Comparison of ENCODE assay signal across 12 mouse cellular contexts in the genomic region with DNA sequence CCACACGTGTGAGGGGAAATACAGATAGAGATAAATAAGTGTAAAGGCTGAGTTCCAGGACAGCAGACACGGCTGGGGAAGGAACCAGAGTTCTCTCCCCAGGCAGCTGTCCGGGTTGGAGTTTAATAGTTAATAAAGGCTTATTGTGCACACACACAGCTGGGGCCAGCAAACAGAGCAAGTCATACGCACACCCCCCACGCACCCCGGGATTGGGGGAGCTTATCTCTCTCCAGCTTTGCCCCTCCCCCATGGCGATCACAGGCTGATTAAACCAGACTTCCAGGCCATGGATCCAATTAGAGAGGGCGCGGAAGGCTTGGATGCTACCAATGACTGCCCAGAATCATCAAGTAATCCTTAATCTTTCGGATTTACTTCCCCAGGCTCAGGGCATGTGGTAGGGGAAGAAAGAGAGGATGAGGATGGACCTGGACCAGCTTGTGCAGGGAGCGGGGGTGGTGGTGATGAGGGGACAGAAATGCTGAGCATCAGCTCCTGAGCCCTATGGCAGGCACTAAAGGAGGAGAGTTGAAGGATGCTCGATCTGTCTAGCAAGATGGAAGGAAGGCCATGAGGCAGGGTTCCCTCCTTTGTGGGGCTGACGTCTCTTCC.
DNase-seq lines count a peak whose midpoint lies in the region; ATAC-seq and TF ChIP-seq lines count a peak whose summit lies in the region.
"Had no signal": no experiment of that assay in that cellular context is flagged by ENCODE, and none has a peak within 500 bp of the region (broad histone marks: within the 10 kb centered on the region; RNA-seq: fewer than 3 reads in every experiment).

No protein-coding gene starts in this region.

- no peaks in the 10 kb centered on the region for H3K36me3 ChIP-seq in neural tube, embryonic 12.5 days
- H3K36me3 ChIP-seq in neural tube, embryonic 15.5 days, result no peaks in the 10 kb centered on the region
- H3K36me3 ChIP-seq in stomach, embryonic 15.5 days, result no peaks in the 10 kb centered on the region
- H3K36me3 ChIP-seq in kidney, adult 2 months (ENCODE audit: control insufficient read depth, insufficient read depth, low read length), result no peaks in the 10 kb centered on the region
- H3K36me3 ChIP-seq: embryonic facial prominence, embryonic 13.5 days; limb, embryonic 13.5 days had no signal

- H3K27ac ChIP-seq in neural tube, embryonic 12.5 days, result peak overlapping the region; percentile 10; the same call in 1 of the 2 replicates
- no peak overlapping the region for H3K27ac ChIP-seq in neural tube, embryonic 15.5 days (replicated peaks)
- no peak overlapping the region for H3K27ac ChIP-seq in stomach, embryonic 15.5 days
- no peak overlapping the region for H3K27ac ChIP-seq in kidney, adult 2 months (ENCODE audit: insufficient read depth, low read depth, low read length)
- H3K27ac ChIP-seq: embryonic facial prominence, embryonic 13.5 days; limb, embryonic 13.5 days had no signal

- H3K4me3 ChIP-seq in neural tube, embryonic 12.5 days, result no peak overlapping the region
- H3K4me3 ChIP-seq in neural tube, embryonic 15.5 days (replicated peaks), result no peak overlapping the region
- no peak overlapping the region for H3K4me3 ChIP-seq in stomach, embryonic 15.5 days (replicated peaks)
- no peak overlapping the region for H3K4me3 ChIP-seq in kidney, adult 2 months (ENCODE audit: insufficient read depth, low read depth, low read length)
- H3K4me3 ChIP-seq: embryonic facial prominence, embryonic 13.5 days; limb, embryonic 13.5 days; myocyte had no signal

- no peak overlapping the region for H3K4me2 ChIP-seq in neural tube, embryonic 12.5 days (replicated peaks)
- no peak overlapping the region for H3K4me2 ChIP-seq in neural tube, embryonic 15.5 days
- H3K4me2 ChIP-seq in stomach, embryonic 15.5 days, result 0 out of 2 replicates have a peak overlapping the region, but pooled peaks have one; percentile 13
- H3K4me2 ChIP-seq: embryonic facial prominence, embryonic 13.5 days; limb, embryonic 13.5 days had no signal

- H3K9me3 ChIP-seq in neural tube, embryonic 12.5 days, result no peaks in the 10 kb centered on the region
- H3K9me3 ChIP-seq in neural tube, embryonic 15.5 days (replicated peaks), result no peaks in the 10 kb centered on the region
- H3K9me3 ChIP-seq in stomach, embryonic 15.5 days, result no peaks in the 10 kb centered on the region
- H3K9me3 ChIP-seq: embryonic facial prominence, embryonic 13.5 days; limb, embryonic 13.5 days had no signal

- no peaks in the 10 kb centered on the region for H3K27me3 ChIP-seq in neural tube, embryonic 12.5 days (replicated peaks)
- H3K27me3 ChIP-seq in neural tube, embryonic 15.5 days (replicated peaks), result no peaks in the 10 kb centered on the region
- no peaks in the 10 kb centered on the region for H3K27me3 ChIP-seq in stomach, embryonic 15.5 days (replicated peaks)
- H3K27me3 ChIP-seq in kidney, adult 2 months (replicated peaks; ENCODE audit: control insufficient read depth, insufficient read depth, low read length), result no peaks in the 10 kb centered on the region

- no peak overlapping the region for H3K9ac ChIP-seq in neural tube, embryonic 12.5 days
- H3K9ac ChIP-seq in neural tube, embryonic 15.5 days (replicated peaks), result no peak overlapping the region
- no peak overlapping the region for H3K9ac ChIP-seq in stomach, embryonic 15.5 days
- H3K9ac ChIP-seq: embryonic facial prominence, embryonic 13.5 days; limb, embryonic 13.5 days had no signal

- H3K4me1 ChIP-seq in neural tube, embryonic 12.5 days, result peaks cover 27% of the 10 kb centered on the region; the same call in 1 of the 2 replicates
- H3K4me1 ChIP-seq in neural tube, embryonic 15.5 days, result peaks cover 50% of the 10 kb centered on the region
- H3K4me1 ChIP-seq in stomach, embryonic 15.5 days, result peaks cover 8% of the 10 kb centered on the region; the same call in 1 of the 2 replicates
- H3K4me1 ChIP-seq in kidney, adult 2 months (ENCODE audit: control insufficient read depth, insufficient read depth, low read length), result no peaks in the 10 kb centered on the region

- no peak for TF ChIP-seq POLR2A in kidney, adult 2 months (IDR thresholded peaks at IDR 0.05; ENCODE audit: low read depth, low read length)

- 0 out of 2 replicates have a peak, but pooled peaks have one; percentile 44 for ATAC-seq in neural tube, embryonic 12.5 days (ENCODE audit: low FRiP score, low read depth)
- no peak for ATAC-seq in neural tube, embryonic 15.5 days (ENCODE audit: low FRiP score)
- ATAC-seq in stomach, embryonic 15.5 days (ENCODE audit: insufficient read depth, low FRiP score, low read depth), result peak; percentile 50; the same call in 1 of the 2 replicates
- no peak for ATAC-seq in granulocyte monocyte progenitor cell, adult 5-6 weeks (replicated peaks; ENCODE audit: poor library complexity, severe bottlenecking)

- 62% methylated on average over 13 of the region's 13 CpGs for WGBS in neural tube, embryonic 12.5 days
- WGBS in neural tube, embryonic 15.5 days, result 38% methylated on average over 13 of the region's 13 CpGs
- WGBS in stomach, embryonic 15.5 days, result 48% methylated on average over 13 of the region's 13 CpGs
- 53% methylated on average over 13 of the region's 13 CpGs for WGBS in kidney, adult 2 months

- peak; percentile 16 for DNase-seq in embryo, embryonic 10 days (ENCODE audit: low spot score)
- DNase-seq in embryo, embryonic 9.5 days (ENCODE audit: extremely low spot score), result no peak
- peak; percentile 59 to 72 for DNase-seq in layer of hippocampus, adult 8-10 months (ENCODE audit: low spot score in 2 of 2)
- no peak for DNase-seq in kidney, adult 2 months
- DNase-seq: heart, postnatal 36 days had no signal

- no peak for TF ChIP-seq CTCF in kidney, adult 2 months (conservative IDR thresholded peaks at IDR 0.05; ENCODE audit: insufficient read depth, insufficient read length, low read depth, low read length)

Comparison
In these comparisons a context has a peak if more than half of its experiments do, and no peak if none do; other contexts are left out.
1. DNase-seq: peak in embryo, embryonic 10 days (single experiment) and layer of hippocampus, adult 8-10 months (2 of 2); none in embryo, embryonic 9.5 days (single experiment) and kidney, adult 2 months (single experiment).
2. ATAC-seq: peak in neural tube, embryonic 12.5 days (single experiment) and stomach, embryonic 15.5 days (single experiment); none in neural tube, embryonic 15.5 days (single experiment) and granulocyte monocyte progenitor cell, adult 5-6 weeks (single experiment).